Mouse (Mus musculus): ENCODE results near the gene Mpc2. TPM values are rescaled to one million over a fixed set of nuclear protein-coding genes. Genes with fewer than 3 reads are reported as not detected.

Gene Mpc2
- polyA plus RNA-seq, 1 experiment from 2014 or later, result 311 TPM

- Histone ChIP-seq H3K9me3 (ENCODE audit: control insufficient read depth, low read length) (no peaks in the 10 kb centered on the region), H3K27me3 (ENCODE audit: control insufficient read depth, insufficient read depth, low read length) (no peaks in the 10 kb centered on the region), H3K4me2 (ENCODE audit: low read length) (no peak overlapping the region), H3K4me3 (ENCODE audit: control insufficient read depth in 1 of 2, insufficient read depth in 1 of 2, low read depth in 1 of 2, low read length in 2 of 2) (no peak overlapping the region), H3K27ac (replicated peaks in 1 of 2; ENCODE audit: control insufficient read depth in 1 of 2, insufficient read depth in 1 of 2, low read depth in 2 of 2, low read length in 2 of 2) (no peak overlapping the region), H3K9ac (ENCODE audit: low read length) (no peak overlapping the region), H3K4me1 (ENCODE audit: control insufficient read depth in 2 of 2, insufficient read depth in 2 of 2, low read length in 2 of 2) (peaks cover 0 to 11% of the 10 kb centered on the region in 2 experiments; a peak in 1 of 4 replicates), H3K36me3 (ENCODE audit: control insufficient read depth, insufficient read depth, low read length) (no peaks in the 10 kb centered on the region)
- ATAC-seq (ENCODE audit: insufficient number of reproducible peaks, insufficient read depth, low FRiP score, low read depth), result no peak
These were observed 8.5 kb downstream of the Mpc2 start for GRCm38 (mm10) chr1:165468971-165469370.

DNA sequence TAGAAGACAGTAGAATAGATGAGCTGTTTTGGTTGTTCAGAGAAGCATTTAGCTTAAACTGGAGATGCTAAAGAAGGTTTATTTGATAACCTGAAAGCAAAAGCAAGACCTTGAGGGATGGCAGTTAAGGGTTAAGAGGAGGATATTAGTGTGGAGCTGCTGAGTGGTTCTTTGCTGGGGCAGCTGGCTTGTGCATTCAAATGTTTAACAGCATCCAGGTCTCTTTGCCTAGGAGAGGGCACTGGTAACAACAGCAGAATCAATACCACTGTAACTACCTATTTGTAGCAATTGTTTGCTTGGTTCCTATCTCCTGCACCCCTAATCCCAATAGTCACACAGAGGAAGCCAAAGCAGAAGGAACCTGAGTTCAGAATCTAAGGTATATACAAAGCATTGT is 9.3 kb downstream of the Mpc2 start:
- H3K4me1 ChIP-seq (ENCODE audit: control insufficient read depth in 2 of 2, insufficient read depth in 2 of 2, low read length in 2 of 2), result peaks cover 0 to 11% of the 10 kb centered on the region in 2 experiments; a peak in 1 of 4 replicates
- H3K9ac ChIP-seq (ENCODE audit: low read length), result no peak overlapping the region
- H3K4me2 ChIP-seq (ENCODE audit: low read length), result no peak overlapping the region
- H3K9me3 ChIP-seq (ENCODE audit: control insufficient read depth, low read length), result no peaks in the 10 kb centered on the region
- H3K27me3 ChIP-seq (ENCODE audit: control insufficient read depth, insufficient read depth, low read length), result no peaks in the 10 kb centered on the region
- H3K36me3 ChIP-seq (ENCODE audit: control insufficient read depth, insufficient read depth, low read length), result no peaks in the 10 kb centered on the region
- no peak overlapping the region for H3K27ac ChIP-seq (replicated peaks in 1 of 2; ENCODE audit: control insufficient read depth in 1 of 2, insufficient read depth in 1 of 2, low read depth in 2 of 2, low read length in 2 of 2)
- ATAC-seq (ENCODE audit: insufficient number of reproducible peaks, insufficient read depth, low FRiP score, low read depth), result no peak
- no peak overlapping the region for H3K4me3 ChIP-seq (ENCODE audit: control insufficient read depth in 1 of 2, insufficient read depth in 1 of 2, low read depth in 1 of 2, low read length in 2 of 2)

DNA sequence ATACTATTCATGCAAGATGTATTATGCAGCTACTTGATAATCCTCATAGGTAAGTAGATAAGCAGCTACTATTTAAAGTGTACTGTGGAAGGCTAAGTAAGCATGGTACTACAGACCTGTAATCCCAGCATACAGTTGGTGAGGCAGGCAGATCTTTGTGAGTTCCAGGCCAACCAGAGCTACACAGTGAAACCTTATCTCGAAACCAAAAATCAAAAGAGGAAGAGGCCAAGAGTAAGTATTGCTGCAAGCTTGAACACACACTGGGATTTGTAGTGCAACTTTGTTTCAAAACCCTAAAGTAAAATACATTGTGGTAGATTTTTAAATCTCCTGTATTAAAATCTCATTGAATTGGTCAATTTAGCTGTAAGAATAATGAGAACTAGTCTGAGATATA is 11.1 kb downstream of the Mpc2 start:
- Histone ChIP-seq H3K27me3 (ENCODE audit: control insufficient read depth, insufficient read depth, low read length) (no peaks in the 10 kb centered on the region), H3K4me2 (ENCODE audit: low read length) (no peak overlapping the region), H3K4me3 (ENCODE audit: control insufficient read depth in 1 of 2, insufficient read depth in 1 of 2, low read depth in 1 of 2, low read length in 2 of 2) (no peak overlapping the region), H3K9me3 (ENCODE audit: control insufficient read depth, low read length) (no peaks in the 10 kb centered on the region), H3K9ac (ENCODE audit: low read length) (no peak overlapping the region), H3K4me1 (ENCODE audit: control insufficient read depth in 2 of 2, insufficient read depth in 2 of 2, low read length in 2 of 2) (peaks cover 0 to 11% of the 10 kb centered on the region in 2 experiments; a peak in 1 of 4 replicates), H3K27ac (replicated peaks in 1 of 2; ENCODE audit: control insufficient read depth in 1 of 2, insufficient read depth in 1 of 2, low read depth in 2 of 2, low read length in 2 of 2) (no peak overlapping the region), H3K36me3 (ENCODE audit: control insufficient read depth, insufficient read depth, low read length) (no peaks in the 10 kb centered on the region)
- ATAC-seq (ENCODE audit: insufficient number of reproducible peaks, insufficient read depth, low FRiP score, low read depth), result no peak
- WGBS, result 64% methylated on average over 1 of the region's 1 CpGs

DNA sequence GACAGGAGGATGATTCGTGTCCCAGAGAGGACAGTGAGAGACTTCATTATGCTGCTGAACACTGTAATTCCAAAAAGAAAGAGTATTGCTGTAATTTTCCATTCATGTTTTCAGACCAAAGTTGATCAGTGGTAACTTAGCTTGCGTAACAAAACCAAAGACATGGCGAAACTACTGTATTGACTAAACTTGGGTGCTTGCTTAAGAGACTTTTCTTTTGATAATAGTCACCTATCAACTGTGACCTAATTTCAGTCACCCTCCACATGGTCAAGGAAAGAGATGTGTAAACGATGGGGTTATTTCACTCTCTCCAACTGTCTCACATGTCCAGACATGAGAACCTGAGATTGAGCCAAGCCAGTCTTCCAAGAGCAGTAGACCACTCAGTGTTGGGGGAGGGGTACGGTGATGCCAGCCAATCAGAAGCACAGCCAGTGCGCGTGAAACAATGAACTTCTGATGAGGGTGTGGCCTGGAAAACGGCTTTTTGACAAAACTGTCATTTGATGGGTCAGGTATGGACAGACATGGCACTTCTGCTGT is 24.3 kb downstream of the Mpc2 start, which contains the start of gene Adcy10:
Adcy10 (plus strand) TSS at position 496 of the 546 bp plus-strand sequence.
- Histone ChIP-seq H3K27ac (replicated peaks in 1 of 2; ENCODE audit: control insufficient read depth in 1 of 2, insufficient read depth in 1 of 2, low read depth in 2 of 2, low read length in 2 of 2) (no peak within 1 kb of the TSS), H3K36me3 (ENCODE audit: control insufficient read depth, insufficient read depth, low read length) (peaks cover 40% of the 10 kb centered on the region), H3K27me3 (ENCODE audit: control insufficient read depth, insufficient read depth, low read length) (no peaks in the 10 kb centered on the region), H3K9me3 (ENCODE audit: control insufficient read depth, low read length) (no peaks in the 10 kb centered on the region), H3K9ac (ENCODE audit: low read length) (no peak within 1 kb of the TSS), H3K4me3 (ENCODE audit: control insufficient read depth in 1 of 2, insufficient read depth in 1 of 2, low read depth in 1 of 2, low read length in 2 of 2) (no peak within 1 kb of the TSS), H3K4me1 (ENCODE audit: control insufficient read depth in 2 of 2, insufficient read depth in 2 of 2, low read length in 2 of 2) (no peaks in the 10 kb centered on the region), H3K4me2 (ENCODE audit: low read length) (no peak within 1 kb of the TSS)
- WGBS, result 88% methylated on average over 8 of the region's 8 CpGs
- no peak for ATAC-seq (ENCODE audit: insufficient number of reproducible peaks, insufficient read depth, low FRiP score, low read depth)

- Histone ChIP-seq H3K4me2 (ENCODE audit: low read length) (no peak overlapping the region), H3K4me3 (ENCODE audit: control insufficient read depth in 1 of 2, insufficient read depth in 1 of 2, low read depth in 1 of 2, low read length in 2 of 2) (no peak overlapping the region), H3K9ac (ENCODE audit: low read length) (no peak overlapping the region), H3K27ac (replicated peaks in 1 of 2; ENCODE audit: control insufficient read depth in 1 of 2, insufficient read depth in 1 of 2, low read depth in 2 of 2, low read length in 2 of 2) (no peak overlapping the region), H3K36me3 (ENCODE audit: control insufficient read depth, insufficient read depth, low read length) (peaks cover 27% of the 10 kb centered on the region), H3K4me1 (ENCODE audit: control insufficient read depth in 2 of 2, insufficient read depth in 2 of 2, low read length in 2 of 2) (no peaks in the 10 kb centered on the region), H3K9me3 (ENCODE audit: control insufficient read depth, low read length) (no peaks in the 10 kb centered on the region), H3K27me3 (ENCODE audit: control insufficient read depth, insufficient read depth, low read length) (no peaks in the 10 kb centered on the region)
- ATAC-seq (ENCODE audit: insufficient number of reproducible peaks, insufficient read depth, low FRiP score, low read depth), result no peak
- 85% methylated on average over 2 of the region's 2 CpGs for WGBS
These were observed 25.7 kb downstream of the Mpc2 start for GRCm38 (mm10) chr1:165486108-165486507.

- Histone ChIP-seq H3K4me1 (ENCODE audit: control insufficient read depth in 2 of 2, insufficient read depth in 2 of 2, low read length in 2 of 2) (no peaks in the 10 kb centered on the region), H3K27ac (replicated peaks in 1 of 2; ENCODE audit: control insufficient read depth in 1 of 2, insufficient read depth in 1 of 2, low read depth in 2 of 2, low read length in 2 of 2) (no peak overlapping the region), H3K4me2 (ENCODE audit: low read length) (no peak overlapping the region), H3K27me3 (ENCODE audit: control insufficient read depth, insufficient read depth, low read length) (no peaks in the 10 kb centered on the region), H3K36me3 (ENCODE audit: control insufficient read depth, insufficient read depth, low read length) (peaks cover 3% of the 10 kb centered on the region; the same call in 1 of the 2 replicates), H3K4me3 (ENCODE audit: control insufficient read depth in 1 of 2, insufficient read depth in 1 of 2, low read depth in 1 of 2, low read length in 2 of 2) (no peak overlapping the region), H3K9ac (ENCODE audit: low read length) (no peak overlapping the region), H3K9me3 (ENCODE audit: control insufficient read depth, low read length) (no peaks in the 10 kb centered on the region)
- no peak for ATAC-seq (ENCODE audit: insufficient number of reproducible peaks, insufficient read depth, low FRiP score, low read depth)
- 76% methylated on average over 4 of the region's 4 CpGs for whole genome bisulfite sequencing
These were observed 28.8 kb downstream of the Mpc2 start for GRCm38 (mm10) chr1:165489197-165489596.

- WGBS, result 48% methylated on average over 3 of the region's 3 CpGs
- ATAC-seq (ENCODE audit: insufficient number of reproducible peaks, insufficient read depth, low FRiP score, low read depth), result no peak
- Histone ChIP-seq H3K9ac (ENCODE audit: low read length) (no peak overlapping the region), H3K4me3 (ENCODE audit: control insufficient read depth in 1 of 2, insufficient read depth in 1 of 2, low read depth in 1 of 2, low read length in 2 of 2) (no peak overlapping the region), H3K9me3 (ENCODE audit: control insufficient read depth, low read length) (no peaks in the 10 kb centered on the region), H3K27ac (replicated peaks in 1 of 2; ENCODE audit: control insufficient read depth in 1 of 2, insufficient read depth in 1 of 2, low read depth in 2 of 2, low read length in 2 of 2) (no peak overlapping the region), H3K4me2 (ENCODE audit: low read length) (no peak overlapping the region), H3K27me3 (ENCODE audit: control insufficient read depth, insufficient read depth, low read length) (no peaks in the 10 kb centered on the region), H3K4me1 (ENCODE audit: control insufficient read depth in 2 of 2, insufficient read depth in 2 of 2, low read length in 2 of 2) (no peaks in the 10 kb centered on the region), H3K36me3 (ENCODE audit: control insufficient read depth, insufficient read depth, low read length) (no peaks in the 10 kb centered on the region)
These were observed 38.4 kb downstream of the Mpc2 start for GRCm38 (mm10) chr1:165498856-165499255.

All from heart, embryonic 14.5 days (tissue).